Mouse (Mus musculus) embryonic fibroblast, embryonic 13.5 days (primary cell): ENCODE measurements at regions not wholly inside any gene's neighbourhood (a gene's known extent, or its start where the extent isn't known, plus 50 kb on each side); places are given as distances from the start of the nearest gene placed in this dataset.

Experiments
- CTCF ChIP-seq: IDR thresholded peaks from 2 replicates; pipeline ENCODE4 v1.5.1; 2011; ENCODE audit warnings: mild to moderate bottlenecking, control low read depth, low read length, moderate library complexity, borderline replicate concordance; ENCODE audit not compliant: insufficient read depth
- POLR2A ChIP-seq: IDR thresholded peaks from 2 replicates; pipeline ENCODE4 v1.6.1; 2011; ENCODE audit warnings: low read depth, mild to moderate bottlenecking, control low read depth, low read length, moderate library complexity

DNA sequence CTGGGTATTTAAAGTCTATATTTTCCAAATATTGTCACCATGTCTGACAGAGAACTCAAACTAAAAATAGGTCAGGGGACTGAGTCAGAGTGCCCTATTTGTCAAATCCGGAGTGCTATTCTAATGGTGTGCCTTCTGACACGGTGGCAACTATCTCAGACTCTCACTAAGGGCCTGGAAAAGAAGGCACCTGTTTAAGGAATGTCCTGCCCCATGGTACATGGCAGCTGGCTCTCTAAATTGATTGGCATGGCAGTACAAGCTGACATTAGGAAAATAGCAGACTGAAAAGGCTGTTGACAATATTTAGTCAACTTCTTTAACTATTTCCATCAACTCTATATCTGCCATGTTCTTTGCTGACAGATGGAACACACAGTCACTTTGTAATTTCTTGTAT is 405.1 kb upstream of the A1bg start:
- no peak for TF ChIP-seq CTCF
- no peak for TF ChIP-seq POLR2A
